Mouse (Mus musculus) left cerebral cortex, postnatal 25 days (tissue): Measurements from ENCODE around the gene Abca4. TPM values are rescaled to one million over a fixed set of nuclear protein-coding genes. Genes with fewer than 3 reads are reported as not detected.
"Not testable (repeated sequence)": the region's sequence is repeated elsewhere in the genome, so short reads cannot be mapped to it uniquely, and the experiment has no call there.

Source experiments
- DNase-seq, 2 experiments: peaks; one replicate each; pipeline ENCODE4 v3.0.0; 2022; ENCODE audit warnings: low spot score in 2 of 2, mixed read lengths in 1 of 2
- intact Hi-C: fragments of 180-260 bp; cut with DNase I; formaldehyde crosslinking; loops from one replicate; pipeline ENCODE4 v1.15.1; 2025
- total RNA-seq, 2 experiments: library from RNA; stranded (reverse); gene quantifications; 2 replicates each; pipeline ENCODE4 v1.2.3; 2021

Abca4 gene
- total RNA-seq, 2 experiments from 2014 or later: 2.8 to 3.4 TPM

DNA sequence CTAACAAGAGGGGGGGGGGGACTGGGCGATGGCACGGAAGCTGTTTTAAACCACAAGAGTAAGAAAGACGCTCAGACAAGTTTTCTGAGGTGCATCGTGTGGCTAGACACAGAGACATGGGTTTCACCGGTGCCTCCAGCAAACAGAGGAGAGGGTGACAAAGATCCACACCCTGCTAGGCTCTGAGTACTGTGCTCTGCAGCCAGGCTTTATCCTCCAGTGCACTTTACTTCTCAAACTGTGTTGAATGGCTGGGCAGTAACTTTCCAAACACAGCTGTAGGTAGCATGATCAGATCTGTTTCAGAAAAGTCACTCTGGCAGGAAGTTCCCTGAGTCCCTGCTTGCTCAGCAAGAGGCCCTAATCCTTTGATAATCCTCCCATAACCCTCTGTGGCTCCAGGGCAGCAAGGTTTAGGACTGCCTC, 158.1 kb downstream of the Abca4 start:
- no peak for DNase-seq
- intact Hi-C loops: no loop called here

GRCm38 (mm10) chr3:122203675-122204329, 159.6 kb downstream of the Abca4 start:
- DNase-seq: no peak
- intact Hi-C loops: no loop called here

DNA sequence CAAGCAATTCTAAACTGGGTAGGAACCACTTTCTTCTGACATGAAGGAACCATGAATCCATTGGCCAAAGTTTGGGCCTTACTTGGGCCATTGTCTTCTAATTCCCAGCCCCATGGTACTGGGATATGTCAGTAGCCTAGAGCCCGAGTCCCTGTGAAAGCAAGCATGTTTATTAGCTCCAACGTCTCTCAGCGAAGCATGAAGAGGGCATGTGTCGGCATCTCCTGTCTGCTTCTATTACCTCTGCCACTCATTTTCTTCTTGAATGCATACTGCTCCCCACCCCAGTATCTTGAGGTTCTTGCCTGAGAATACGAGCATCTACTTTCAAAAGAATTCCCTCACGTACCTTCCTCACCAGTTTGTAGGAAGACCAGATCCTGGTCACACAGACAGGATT, 161.5 kb downstream of the Abca4 start:
- intact Hi-C loops: no loop called here
- DNase-seq: no peak

DNA sequence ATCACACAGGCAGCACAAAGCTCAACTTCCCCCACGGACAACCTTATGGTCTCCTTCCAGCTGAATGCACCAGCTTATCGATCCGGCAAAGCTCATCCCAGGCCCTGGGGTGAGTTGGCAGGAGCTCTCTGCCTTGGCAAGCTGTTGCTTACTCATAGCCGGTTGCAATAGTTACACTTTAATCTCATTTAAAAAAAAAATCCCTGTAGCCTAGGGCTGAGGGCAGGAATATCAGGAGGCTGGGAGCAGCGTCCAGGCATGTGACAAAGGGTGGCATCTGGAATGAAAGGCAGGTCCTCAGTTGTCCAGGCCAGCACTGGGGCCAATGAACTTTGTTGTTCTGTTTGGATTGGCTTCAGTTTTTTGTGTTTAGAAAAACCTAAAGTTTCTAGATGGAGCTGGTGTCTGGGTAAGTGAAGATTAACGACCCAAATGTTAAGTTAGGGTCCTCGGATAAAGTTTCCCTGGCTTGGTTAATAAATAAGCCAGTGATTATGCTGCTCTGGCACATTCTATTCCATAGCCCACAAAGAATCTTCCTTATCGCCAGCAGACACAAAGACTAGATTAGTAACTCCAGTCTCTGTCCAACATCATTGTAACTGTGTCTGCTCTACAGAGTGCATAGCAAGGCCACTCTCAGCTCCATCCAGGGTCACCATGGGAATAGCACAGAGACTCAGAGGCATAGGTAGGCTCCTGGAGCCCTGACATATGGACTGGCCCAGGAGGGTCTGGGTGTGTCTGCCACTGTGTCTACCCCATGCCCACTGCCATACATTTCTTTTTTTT, 162.2 kb downstream of the Abca4 start:
- no peak for DNase-seq
- intact Hi-C loops: no loop called here

- no peak for DNase-seq
- intact Hi-C loops: no loop called here
Measured at GRCm38 (mm10) chr3:122207766-122208165, 163.5 kb downstream of the Abca4 start.

- DNase-seq: no peak
- intact Hi-C loops: no loop called here
Measured at GRCm38 (mm10) chr3:122208296-122209225, 164.3 kb downstream of the Abca4 start.

- intact Hi-C loops: no loop called here
- DNase-seq: no peak
Measured at GRCm38 (mm10) chr3:122209511-122209910, 165.3 kb downstream of the Abca4 start.

- DNase-seq: no peak
- intact Hi-C loops: no loop called here
Measured at GRCm38 (mm10) chr3:122210434-122210833, 166.2 kb downstream of the Abca4 start.

DNA sequence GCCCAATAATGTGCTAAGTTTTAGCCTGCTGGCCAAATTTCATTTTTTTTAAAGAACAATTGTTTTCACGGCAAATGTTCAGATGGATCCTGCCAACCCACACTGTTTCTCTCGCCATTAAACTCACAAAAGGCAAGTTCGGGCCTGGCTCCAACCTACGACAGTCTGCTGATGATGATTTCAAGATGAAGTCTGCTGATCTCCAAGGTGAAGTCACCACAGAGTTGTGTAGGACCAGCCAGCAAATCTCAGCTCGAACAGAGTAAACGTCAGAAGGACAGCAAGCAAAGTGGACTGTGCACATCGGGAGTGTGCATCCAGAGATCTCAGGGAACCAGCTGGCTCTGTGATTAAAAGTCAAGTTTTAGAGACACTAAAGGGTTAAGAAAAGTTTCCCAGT, 166.6 kb downstream of the Abca4 start:
- intact Hi-C loops: no loop called here
- no peak for DNase-seq

DNA sequence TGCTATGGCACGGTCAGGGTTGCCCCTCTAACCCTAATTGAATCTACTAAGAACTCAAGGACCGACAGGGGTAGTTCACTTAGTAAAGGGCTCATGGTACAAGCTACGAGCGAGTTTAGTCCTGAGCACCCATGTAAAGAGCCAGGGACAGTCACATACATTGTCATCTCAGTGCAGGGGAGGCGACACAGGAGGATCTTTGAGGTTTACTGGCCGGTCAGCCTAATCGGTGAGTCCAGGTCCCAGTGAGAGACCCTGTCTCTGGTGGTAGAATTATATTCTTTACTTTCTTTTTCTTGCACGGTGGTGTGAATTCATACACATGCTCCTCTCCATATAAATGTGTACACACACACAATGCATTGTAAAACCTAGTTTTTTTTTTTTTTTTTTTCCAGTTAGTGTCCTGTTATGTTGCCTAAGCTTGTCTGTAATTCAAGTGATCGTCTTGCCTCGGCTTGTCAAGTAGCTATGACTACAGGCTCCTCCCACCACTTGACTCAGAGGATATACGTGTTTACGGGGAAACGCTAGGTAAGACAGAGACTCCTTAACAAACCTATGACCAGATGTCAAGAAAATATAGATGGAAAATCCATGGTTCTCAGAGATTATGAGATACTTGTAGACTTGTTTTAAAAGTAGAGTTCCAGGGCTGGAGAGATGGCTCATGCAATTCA, 167.3 kb downstream of the Abca4 start:
- DNase-seq: no peak
- intact Hi-C loops: no loop called here

GRCm38 (mm10) chr3:122221240-122222036, 177.2 kb downstream of the Abca4 start:
- DNase-seq: no peak
- intact Hi-C loops: no loop called here

GRCm38 (mm10) chr3:122226972-122227371, 182.7 kb downstream of the Abca4 start:
- DNase-seq: not testable (repeated sequence)
- intact Hi-C loops: loop anchor here (2.0 kb wide), 1 partner anchor 14 kb away; no protein-coding TSS in a partner anchor

Other genes with a start within 250 kb of the Abca4 start
- 10 to 100 TPM; 53.3 to 54.7 TPM for gene Abcd3, start 229.1 kb upstream of the Abca4 start, total RNA-seq
- gene Arhgap29, start 91.9 kb upstream of the Abca4 start, total RNA-seq: 10 to 100 TPM; 23.9 to 26.9 TPM
- gene Gclm, start 201.1 kb downstream of the Abca4 start, total RNA-seq: 10 to 100 TPM; 62.6 to 79.5 TPM
- 10 to 100 TPM; 27.1 to 30.3 TPM for gene Dnttip2, start 229.9 kb downstream of the Abca4 start, total RNA-seq
- gene Bcar3, start 249.7 kb downstream of the Abca4 start, total RNA-seq: 10 to 100 TPM; 16.1 TPM